Mouse (Mus musculus): ENCODE results near the gene Hcn3. TPM values are rescaled to one million over a fixed set of nuclear protein-coding genes. Genes with fewer than 3 reads are reported as not detected.
A peak's percentile ranks its signal among the peaks of the same experiment; 100 is the strongest.

Gene Hcn3
- polyA plus RNA-seq, 1 experiment from 2014 or later, result 6.7 TPM

GRCm38 (mm10) chr3:89183959-89184315 is 23.9 kb upstream of the Hcn3 start:
- Histone ChIP-seq H3K4me1 (replicated peaks; ENCODE audit: control insufficient read depth, insufficient read depth, low read length) (peaks cover 24% of the 10 kb centered on the region), H3K36me3 (ENCODE audit: control insufficient read depth, insufficient read depth, low read length) (peaks cover 9% of the 10 kb centered on the region; the same call in 1 of the 2 replicates), H3K27ac (ENCODE audit: low read depth, low read length) (no peak overlapping the region), H3K27me3 (ENCODE audit: control insufficient read depth, insufficient read depth, low read length) (no peaks in the 10 kb centered on the region), H3K9me3 (ENCODE audit: control insufficient read depth, low read length) (no peaks in the 10 kb centered on the region), H3K4me2 (ENCODE audit: low read depth, low read length, severe bottlenecking) (peak overlapping the region; percentile 97), H3K4me3 (ENCODE audit: low read depth, low read length) (peak overlapping the region; percentile 55), H3K9ac (ENCODE audit: low read length) (peak overlapping the region; percentile 85)
- ATAC-seq (replicated peaks; ENCODE audit: low FRiP score), result no peak
- no peak for DNase-seq (ENCODE audit: low spot score)
- WGBS, result 82% methylated on average over 6 of the region's 6 CpGs

- WGBS, result 6% methylated on average over 39 of the region's 39 CpGs
Measured at GRCm38 (mm10) chr3:89183058-89183958, 23.3 kb upstream of the Hcn3 start, which contains the start of gene Fam189b. Fam189b (plus strand) TSS chr3:89183143.

GRCm38 (mm10) chr3:89182531-89183057 is 22.6 kb upstream of the Hcn3 start:
- Histone ChIP-seq H3K4me2 (ENCODE audit: low read depth, low read length, severe bottlenecking) (no peak overlapping the region; the same call in 1 of the 2 replicates), H3K9ac (ENCODE audit: low read length) (no peak overlapping the region), H3K27me3 (ENCODE audit: control insufficient read depth, insufficient read depth, low read length) (no peaks in the 10 kb centered on the region), H3K4me3 (ENCODE audit: low read depth, low read length) (peak overlapping the region; percentile 55), H3K27ac (ENCODE audit: low read depth, low read length) (no peak overlapping the region), H3K4me1 (replicated peaks; ENCODE audit: control insufficient read depth, insufficient read depth, low read length) (peaks cover 25% of the 10 kb centered on the region), H3K36me3 (ENCODE audit: control insufficient read depth, insufficient read depth, low read length) (peaks cover 9% of the 10 kb centered on the region; the same call in 1 of the 2 replicates), H3K9me3 (ENCODE audit: control insufficient read depth, low read length) (no peaks in the 10 kb centered on the region)
- peak; percentile 38; the same call in 1 of the 2 replicates for ATAC-seq (replicated peaks; ENCODE audit: low FRiP score)
- DNase-seq (ENCODE audit: low spot score), result no peak
- 54% methylated on average over 7 of the region's 7 CpGs for WGBS

More at GRCm38 (mm10) chr3:89183058-89183958, 23.3 kb upstream of the Hcn3 start, which contains the start of gene Fam189b:
- H3K4me3 ChIP-seq (ENCODE audit: low read depth, low read length), result peak within 1 kb of the TSS; percentile 55
- peak within 1 kb of the TSS; percentile 85 for H3K9ac ChIP-seq (ENCODE audit: low read length)
- peak; percentile 94 for ATAC-seq (replicated peaks; ENCODE audit: low FRiP score)
- DNase-seq (ENCODE audit: low spot score), result peak; percentile 92
- no peaks in the 10 kb centered on the region for H3K27me3 ChIP-seq (ENCODE audit: control insufficient read depth, insufficient read depth, low read length)
- H3K36me3 ChIP-seq (ENCODE audit: control insufficient read depth, insufficient read depth, low read length), result peaks cover 9% of the 10 kb centered on the region; the same call in 1 of the 2 replicates
- H3K27ac ChIP-seq (ENCODE audit: low read depth, low read length), result peak within 1 kb of the TSS; percentile 62
- H3K4me2 ChIP-seq (ENCODE audit: low read depth, low read length, severe bottlenecking), result peak within 1 kb of the TSS; percentile 97
- no peaks in the 10 kb centered on the region for H3K9me3 ChIP-seq (ENCODE audit: control insufficient read depth, low read length)
- peaks cover 26% of the 10 kb centered on the region for H3K4me1 ChIP-seq (replicated peaks; ENCODE audit: control insufficient read depth, insufficient read depth, low read length)

- Histone ChIP-seq H3K4me2 (ENCODE audit: low read depth, low read length, severe bottlenecking) (no peak overlapping the region), H3K4me3 (ENCODE audit: low read depth, low read length) (no peak overlapping the region), H3K9ac (ENCODE audit: low read length) (no peak overlapping the region), H3K9me3 (ENCODE audit: control insufficient read depth, low read length) (no peaks in the 10 kb centered on the region), H3K4me1 (replicated peaks; ENCODE audit: control insufficient read depth, insufficient read depth, low read length) (peaks cover 21% of the 10 kb centered on the region), H3K36me3 (ENCODE audit: control insufficient read depth, insufficient read depth, low read length) (peaks cover 9% of the 10 kb centered on the region; the same call in 1 of the 2 replicates), H3K27ac (ENCODE audit: low read depth, low read length) (no peak overlapping the region), H3K27me3 (ENCODE audit: control insufficient read depth, insufficient read depth, low read length) (no peaks in the 10 kb centered on the region)
- DNase-seq (ENCODE audit: low spot score) (peak; percentile 52), ATAC-seq (replicated peaks; ENCODE audit: low FRiP score) (no peak)
- 93% methylated on average over 27 of the region's 27 CpGs for WGBS
Measured at GRCm38 (mm10) chr3:89181749-89182500, 21.9 kb upstream of the Hcn3 start.

- H3K27ac ChIP-seq (ENCODE audit: low read depth, low read length), result no peak overlapping the region
- H3K4me2 ChIP-seq (ENCODE audit: low read depth, low read length, severe bottlenecking), result no peak overlapping the region
- no peak overlapping the region for H3K9ac ChIP-seq (ENCODE audit: low read length)
- no peak for ATAC-seq (replicated peaks; ENCODE audit: low FRiP score)
- 89% methylated on average over 11 of the region's 11 CpGs for WGBS
- no peak for DNase-seq (ENCODE audit: low spot score)
- H3K9me3 ChIP-seq (ENCODE audit: control insufficient read depth, low read length), result no peaks in the 10 kb centered on the region
- H3K4me1 ChIP-seq (replicated peaks; ENCODE audit: control insufficient read depth, insufficient read depth, low read length), result peaks cover 12% of the 10 kb centered on the region
- no peak overlapping the region for H3K4me3 ChIP-seq (ENCODE audit: low read depth, low read length)
- H3K36me3 ChIP-seq (ENCODE audit: control insufficient read depth, insufficient read depth, low read length), result peaks cover 22% of the 10 kb centered on the region
- H3K27me3 ChIP-seq (ENCODE audit: control insufficient read depth, insufficient read depth, low read length), result no peaks in the 10 kb centered on the region
Measured at GRCm38 (mm10) chr3:89179056-89179455, 19.1 kb upstream of the Hcn3 start.

GRCm38 (mm10) chr3:89178107-89178385 is 18.1 kb upstream of the Hcn3 start:
- no peaks in the 10 kb centered on the region for H3K9me3 ChIP-seq (ENCODE audit: control insufficient read depth, low read length)
- H3K27ac ChIP-seq (ENCODE audit: low read depth, low read length), result peak overlapping the region; percentile 54; the same call in 1 of the 2 replicates
- 8% methylated on average over 6 of the region's 6 CpGs for WGBS
- DNase-seq (ENCODE audit: low spot score) (no peak), ATAC-seq (replicated peaks; ENCODE audit: low FRiP score) (no peak)
- H3K9ac ChIP-seq (ENCODE audit: low read length), result peak overlapping the region; percentile 81
- peaks cover 31% of the 10 kb centered on the region for H3K36me3 ChIP-seq (ENCODE audit: control insufficient read depth, insufficient read depth, low read length)
- H3K27me3 ChIP-seq (ENCODE audit: control insufficient read depth, insufficient read depth, low read length), result no peaks in the 10 kb centered on the region
- H3K4me2 ChIP-seq (ENCODE audit: low read depth, low read length, severe bottlenecking), result peak overlapping the region; percentile 87
- H3K4me3 ChIP-seq (ENCODE audit: low read depth, low read length), result peak overlapping the region; percentile 59
- H3K4me1 ChIP-seq (replicated peaks; ENCODE audit: control insufficient read depth, insufficient read depth, low read length), result peaks cover 5% of the 10 kb centered on the region; the same call in 1 of the 2 replicates

GRCm38 (mm10) chr3:89177242-89178106 is 17.5 kb upstream of the Hcn3 start, which contains the start of gene Scamp3:
Scamp3 (plus strand) TSS chr3:89177473.
- WGBS, result under 1% methylated on average over 43 of the region's 43 CpGs
- DNase-seq (ENCODE audit: low spot score), result peak; percentile 96
- no peaks in the 10 kb centered on the region for H3K27me3 ChIP-seq (ENCODE audit: control insufficient read depth, insufficient read depth, low read length)
- H3K4me1 ChIP-seq (replicated peaks; ENCODE audit: control insufficient read depth, insufficient read depth, low read length), result peaks cover 5% of the 10 kb centered on the region; the same call in 1 of the 2 replicates
- peak; percentile 94 for ATAC-seq (replicated peaks; ENCODE audit: low FRiP score)
- peak within 1 kb of the TSS; percentile 87 for H3K4me2 ChIP-seq (ENCODE audit: low read depth, low read length, severe bottlenecking)
- peak within 1 kb of the TSS; percentile 59 for H3K4me3 ChIP-seq (ENCODE audit: low read depth, low read length)
- H3K36me3 ChIP-seq (ENCODE audit: control insufficient read depth, insufficient read depth, low read length), result peaks cover 33% of the 10 kb centered on the region
- peak within 1 kb of the TSS; percentile 81 for H3K9ac ChIP-seq (ENCODE audit: low read length)
- peak within 1 kb of the TSS; percentile 54; the same call in 1 of the 2 replicates for H3K27ac ChIP-seq (ENCODE audit: low read depth, low read length)
- H3K9me3 ChIP-seq (ENCODE audit: control insufficient read depth, low read length), result no peaks in the 10 kb centered on the region

All from forebrain, embryonic 11.5 days (tissue).